Mouse (Mus musculus): ENCODE data around the gene G6pc2. TPM values are rescaled to one million over a fixed set of nuclear protein-coding genes. Genes with fewer than 3 reads are reported as not detected.

Gene G6pc2
- not detected for total RNA-seq (2023)

GRCm38 (mm10) chr2:69210773-69211172 lies at the start of gene G6pc2:
TSS of gene G6pc2 (plus strand) at chr2:69211073.

GRCm38 (mm10) chr2:69205791-69206351 lies 5.0 kb upstream of the G6pc2 start, which contains the start of gene Spc25:
TSS of gene Spc25 (minus strand) at chr2:69206194.

Other genes with a start within 250 kb of the G6pc2 start
- 0.71 TPM for gene Nostrin, start 75.3 kb upstream of the G6pc2 start, total RNA-seq (2023)
- gene Spc25, start 4.9 kb upstream of the G6pc2 start, total RNA-seq (2023): 2.0 TPM
- not detected for gene Abcb11, start 131.5 kb downstream of the G6pc2 start, total RNA-seq (2023)
- 0.30 TPM for gene Dhrs9, start 169.4 kb downstream of the G6pc2 start, total RNA-seq (2023)